Mouse (Mus musculus) hindbrain, embryonic 11.5 days (tissue): ENCODE data around the gene Tgif1. TPM values are rescaled to one million over a fixed set of nuclear protein-coding genes. Genes with fewer than 3 reads are reported as not detected.
A peak's percentile ranks its signal among the peaks of the same experiment; 100 is the strongest.

Experiments
- ATAC-seq: fragments of 200-750 bp; cut with Nextera tagmentation; 2 replicates; pipeline ENCODE4 v1.8.0; 2017; ENCODE audit warnings: mild to moderate bottlenecking, moderate TSS enrichment, moderate library complexity; ENCODE audit not compliant: low FRiP score
- DNase-seq: peaks from one replicate; pipeline ENCODE4 v3.0.0-alpha.2; 2015; ENCODE audit warnings: low spot score
- H3K27ac ChIP-seq: fragments of 300-500 bp; sonication (generic); 2 replicates; pipeline ENCODE4 v1.5.1; 2014; ENCODE audit warnings: mild to moderate bottlenecking, low read depth, low read length
- H3K27me3 ChIP-seq: fragments of 300-500 bp; sonication (generic); 2 replicates; pipeline ENCODE4 v1.6.1; 2014; ENCODE audit warnings: mild to moderate bottlenecking, low read length, moderate library complexity, mixed read lengths; ENCODE audit not compliant: control insufficient read depth, insufficient read depth
- H3K36me3 ChIP-seq: fragments of 300-500 bp; sonication (generic); 2 replicates; pipeline ENCODE4 v1.6.1; 2014; ENCODE audit warnings: mild to moderate bottlenecking, low read length, moderate library complexity, mixed read lengths; ENCODE audit not compliant: control insufficient read depth, insufficient read depth
- H3K4me1 ChIP-seq: fragments of 300-500 bp; sonication (generic); replicated peaks from 2 replicates; pipeline ENCODE4 v1.6.1; 2014; ENCODE audit warnings: low read length, mixed read lengths; ENCODE audit not compliant: control insufficient read depth, insufficient read depth
- H3K4me2 ChIP-seq: fragments of 300-500 bp; sonication (generic); replicated peaks from 2 replicates; pipeline ENCODE4 v1.6.1; 2014; ENCODE audit warnings: mild to moderate bottlenecking, low read depth, low read length
- H3K4me3 ChIP-seq: fragments of 300-500 bp; sonication (generic); 2 replicates; pipeline ENCODE4 v1.5.1; 2014; ENCODE audit warnings: low read depth, low read length
- H3K9ac ChIP-seq: fragments of 300-500 bp; sonication (generic); 2 replicates; pipeline ENCODE4 v1.6.1; 2014; ENCODE audit warnings: low read depth, low read length
- H3K9me3 ChIP-seq: fragments of 300-500 bp; sonication (generic); 2 replicates; pipeline ENCODE4 v1.6.1; 2016; ENCODE audit warnings: low read length; ENCODE audit not compliant: control insufficient read depth
- WGBS: fragments of 180-500 bp; shearing (Covaris S2); extraction: QIAGEN DNeasy Blood & Tissue Kit; methylation state at CpG from one replicate; pipeline ENCODE4 v1.1.7; 2014; 5-methylcytosine and 5-hydroxymethylcytosine counted together
- microRNA counts: library from miRNA; unstranded; fragments of <30 nt; microRNA quantifications from one replicate; lab custom pipeline; 2015
- polyA plus RNA-seq: library from polyadenylated mRNA; unstranded; fragments of >200 nt; fragmentation: Nextera tagmentation; extraction: Ambion mirVana; gene quantifications from 2 replicates; pipeline ENCODE4 v1.2.1, GENCODE M21; 2014

The Tgif1 gene
- polyA plus RNA-seq, 1 experiment from 2014 or later, result 66.0 TPM

DNA sequence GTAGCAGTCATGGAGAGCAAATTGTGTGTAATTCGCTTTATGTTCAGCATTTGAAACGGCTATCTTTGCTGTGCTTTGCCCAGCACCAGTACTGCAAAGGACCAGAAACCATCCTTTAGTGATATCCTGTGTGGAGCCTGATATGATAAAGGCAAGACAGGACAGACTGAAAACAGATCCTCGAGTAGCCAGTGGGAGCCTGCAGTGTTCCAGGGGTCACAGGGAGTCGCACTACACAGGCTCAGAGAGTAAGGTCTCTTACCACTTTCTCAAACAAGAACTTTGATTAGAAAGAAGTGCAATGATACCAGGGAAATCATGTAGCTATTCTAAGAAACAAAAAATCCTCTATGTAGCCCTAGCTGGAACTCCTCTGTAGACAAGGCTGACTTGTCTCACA, 58.1 kb downstream of the Tgif1 start:
- DNase-seq, result no peak
- Histone ChIP-seq H3K9me3 (no peaks in the 10 kb centered on the region), H3K27me3 (no peaks in the 10 kb centered on the region), H3K27ac (no peak overlapping the region), H3K4me3 (no peak overlapping the region), H3K4me2 (no peak overlapping the region), H3K9ac (no peak overlapping the region), H3K36me3 (no peaks in the 10 kb centered on the region), H3K4me1 (peaks cover 6% of the 10 kb centered on the region; the same call in 1 of the 2 replicates)
- ATAC-seq, result no peak
- WGBS, result 73% methylated on average over 4 of the region's 4 CpGs

DNA sequence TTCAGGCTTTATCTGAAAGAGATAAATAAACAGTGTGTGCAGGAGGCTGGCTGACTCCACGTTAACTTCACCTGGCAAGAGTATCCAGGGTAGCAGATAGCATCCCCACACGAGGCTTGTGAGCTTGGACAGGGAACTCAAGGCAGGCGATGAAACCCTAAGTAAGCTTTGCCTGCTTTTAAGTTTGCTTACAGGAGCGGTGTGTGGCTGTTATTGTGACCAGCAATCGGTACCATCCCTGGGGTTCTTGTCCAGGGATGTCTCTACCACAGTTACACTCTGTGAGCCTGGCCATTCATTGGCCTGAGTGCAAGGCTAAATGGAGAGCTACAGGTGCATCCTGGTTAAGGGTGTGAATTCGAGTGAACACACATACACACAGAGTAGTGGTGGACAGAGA, 58.6 kb downstream of the Tgif1 start:
- Histone ChIP-seq H3K27ac (peak overlapping the region; percentile 58), H3K9me3 (no peaks in the 10 kb centered on the region), H3K4me3 (no peak overlapping the region), H3K4me1 (peaks cover 6% of the 10 kb centered on the region; the same call in 1 of the 2 replicates), H3K36me3 (no peaks in the 10 kb centered on the region), H3K4me2 (no peak overlapping the region), H3K9ac (no peak overlapping the region), H3K27me3 (no peaks in the 10 kb centered on the region)
- WGBS, result 54% methylated on average over 6 of the region's 6 CpGs
- peak; percentile 20; the same call in 1 of the 2 replicates for ATAC-seq
- no peak for DNase-seq

GRCm38 (mm10) chr17:70794291-70794690, 59.1 kb downstream of the Tgif1 start:
- Histone ChIP-seq H3K4me3 (no peak overlapping the region), H3K36me3 (no peaks in the 10 kb centered on the region), H3K9ac (0 out of 2 replicates have a peak overlapping the region, but pooled peaks have one; percentile 20), H3K27me3 (no peaks in the 10 kb centered on the region), H3K4me1 (peaks cover 6% of the 10 kb centered on the region; the same call in 1 of the 2 replicates), H3K27ac (peak overlapping the region; percentile 58), H3K9me3 (no peaks in the 10 kb centered on the region), H3K4me2 (no peak overlapping the region)
- ATAC-seq (peak; percentile 87), DNase-seq (peak; percentile 67)
- 12% methylated on average over 7 of the region's 7 CpGs for WGBS

MicroRNAs encoded within 50 kb of the gene (microRNA counts, 519-probe panel; counts per million panel counts)
- not detected for microRNA mmu-miR-1195 (lab: Ali Mortazavi, UCI)

Other genes with a start within 250 kb of the Tgif1 start
- gene Myom1, start 149.1 kb upstream of the Tgif1 start, polyA plus RNA-seq, result 2.0 and 2.8 TPM in 2 replicates
- gene Myl12a, start 149.3 kb upstream of the Tgif1 start, polyA plus RNA-seq, result 448 and 472 TPM in 2 replicates